Mouse (Mus musculus): ENCODE data around the gene Krt19. TPM values are rescaled to one million over a fixed set of nuclear protein-coding genes. Genes with fewer than 3 reads are reported as not detected.

Gene Krt19
- total RNA-seq, 2 experiments from 2014 or later = 0.64 to 1.0 TPM

DNA sequence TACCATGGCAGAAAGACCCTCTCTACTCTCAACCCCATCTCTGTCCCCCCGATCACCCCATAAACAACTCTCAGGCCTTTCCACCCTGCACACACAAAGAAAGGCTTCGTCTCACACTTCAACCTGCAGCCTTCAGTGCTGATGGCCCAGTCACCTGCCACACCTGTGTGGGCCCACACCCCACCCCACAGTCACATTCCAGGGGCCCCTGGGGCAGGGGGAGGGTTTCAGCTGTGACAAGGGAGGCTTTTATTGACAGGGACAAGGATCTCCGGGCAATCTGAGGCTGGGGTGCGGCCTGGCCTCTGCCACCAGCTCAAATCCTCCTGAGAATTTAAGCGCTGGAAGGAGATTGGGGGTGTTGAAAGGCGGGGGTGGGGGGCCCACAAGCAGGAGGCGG is 9.7 kb downstream of the Krt19 start:
- no peak for DNase-seq (ENCODE audit: low spot score in 2 of 2)

GRCm38 (mm10) chr11:100137693-100138092 is 10.8 kb downstream of the Krt19 start:
- DNase-seq (ENCODE audit: low spot score in 2 of 2) = peak in 1 of 2 experiments; percentile 22

- DNase-seq (ENCODE audit: low spot score in 2 of 2) = no peak
Measured at GRCm38 (mm10) chr11:100136559-100136958, 11.9 kb downstream of the Krt19 start.

GRCm38 (mm10) chr11:100135731-100136130 is 12.7 kb downstream of the Krt19 start, which contains the start of gene Krt15:
Gene Krt15, minus strand, starts transcription at chr11:100135928.
- DNase-seq (ENCODE audit: low spot score in 2 of 2) = no peak

DNA sequence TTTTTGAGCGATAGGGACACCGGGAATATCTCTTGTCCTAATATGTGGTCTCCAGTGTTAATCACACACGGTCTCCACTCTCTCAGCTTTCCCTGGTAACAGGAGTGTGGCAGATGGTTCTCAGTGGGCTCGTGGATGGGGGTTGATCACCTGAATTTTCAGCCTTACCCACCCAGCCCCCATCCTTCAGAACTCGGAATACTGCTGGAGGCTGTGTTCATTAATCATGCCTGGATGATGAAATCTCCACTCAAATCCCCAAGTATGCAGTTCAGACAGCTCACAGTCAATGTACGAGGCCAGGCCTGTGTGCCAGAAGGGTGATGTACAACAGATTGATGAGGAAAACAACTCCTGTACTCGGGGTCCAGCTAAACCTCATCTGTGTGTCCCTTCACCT is 23.6 kb downstream of the Krt19 start:
- no peak for DNase-seq (ENCODE audit: low spot score in 2 of 2)

DNA sequence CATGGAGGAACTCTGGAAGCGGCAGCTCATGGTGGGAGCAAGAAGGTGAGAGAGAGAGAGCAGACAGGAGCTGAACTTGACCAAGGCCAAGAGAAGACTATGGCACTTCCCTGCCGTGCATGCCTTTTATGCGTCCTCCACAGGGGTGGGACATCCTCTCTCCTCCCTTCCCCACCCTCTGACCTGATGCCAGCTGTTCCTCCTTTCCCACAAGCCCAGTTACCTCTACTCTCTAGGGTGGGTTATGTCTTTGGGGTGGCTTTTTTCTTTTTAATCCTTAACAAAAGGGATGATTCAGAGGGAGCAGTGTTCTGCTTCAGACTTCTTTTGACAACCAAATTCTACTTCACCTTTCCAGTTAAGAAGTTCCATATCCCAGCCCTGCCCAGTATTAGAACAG is 27.0 kb downstream of the Krt19 start, which contains the start of gene Krt13:
Krt13 (minus strand) TSS at position 101 of the 400 bp plus-strand sequence.
- DNase-seq (ENCODE audit: low spot score in 2 of 2) = no peak

- DNase-seq (ENCODE audit: low spot score in 2 of 2) = no peak
Measured at GRCm38 (mm10) chr11:100120331-100120730, 28.1 kb downstream of the Krt19 start.

GRCm38 (mm10) chr11:100113742-100114029 is 34.8 kb downstream of the Krt19 start:
- no peak for DNase-seq (ENCODE audit: low spot score in 2 of 2)

GRCm38 (mm10) chr11:100112935-100113741 is 35.3 kb downstream of the Krt19 start:
- DNase-seq (ENCODE audit: low spot score in 2 of 2) = no peak

DNA sequence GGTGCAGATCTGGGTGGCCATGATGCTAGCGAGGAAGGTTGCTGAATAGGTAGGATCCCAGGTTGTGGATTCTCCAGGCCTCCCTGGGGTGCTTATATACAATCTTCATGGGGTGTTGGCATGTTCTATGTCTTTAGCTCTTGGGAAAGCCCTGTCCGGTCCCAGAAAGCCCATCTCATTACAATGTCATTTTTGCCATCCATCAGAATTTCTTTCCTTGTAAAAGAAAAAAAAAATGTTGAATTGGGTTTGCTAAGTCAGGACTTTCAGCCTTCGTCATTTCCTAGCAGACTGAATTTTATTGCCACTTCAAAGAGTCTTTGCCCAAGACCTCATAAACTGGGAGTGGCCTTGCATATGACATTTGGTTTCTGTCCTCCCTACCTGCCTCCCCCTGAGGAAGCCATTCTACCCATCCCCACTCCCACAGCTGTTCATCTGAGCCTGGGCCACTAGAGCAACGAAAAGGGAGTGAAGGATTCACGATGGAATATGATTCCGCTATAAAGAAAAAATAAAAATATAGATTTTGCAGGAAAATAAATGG is 42.8 kb downstream of the Krt19 start, which contains the start of gene Krt36:
Krt36 (minus strand) TSS at position 51 of the 547 bp plus-strand sequence.
- no peak for DNase-seq (ENCODE audit: low spot score in 2 of 2)

GRCm38 (mm10) chr11:100102693-100103429 is 45.6 kb downstream of the Krt19 start:
- no peak for DNase-seq (ENCODE audit: low spot score in 2 of 2)

DNA sequence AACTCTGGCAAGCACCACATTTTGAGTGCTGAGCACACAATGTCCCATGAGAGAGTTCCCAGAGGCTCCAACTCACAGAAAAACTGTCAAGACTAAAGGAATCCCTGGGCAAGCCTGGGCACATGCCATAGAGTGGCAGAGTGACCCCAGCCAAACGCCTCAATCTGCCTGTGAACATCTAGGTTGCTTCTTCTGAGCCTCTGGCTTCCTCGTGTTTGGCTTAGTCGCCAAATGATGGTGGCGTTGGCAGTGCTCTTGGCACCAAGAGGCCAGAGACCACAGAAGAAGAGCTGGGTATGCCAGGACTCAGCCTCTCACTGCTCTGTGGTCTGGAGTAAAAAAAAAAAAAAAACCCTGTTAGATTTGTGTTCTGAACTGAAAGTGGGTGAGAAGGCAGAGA is 48.1 kb downstream of the Krt19 start:
- DNase-seq (ENCODE audit: low spot score in 2 of 2) = no peak

- no peak for DNase-seq (ENCODE audit: low spot score in 2 of 2)
Measured at GRCm38 (mm10) chr11:100097819-100098218, 50.6 kb downstream of the Krt19 start.

DNA sequence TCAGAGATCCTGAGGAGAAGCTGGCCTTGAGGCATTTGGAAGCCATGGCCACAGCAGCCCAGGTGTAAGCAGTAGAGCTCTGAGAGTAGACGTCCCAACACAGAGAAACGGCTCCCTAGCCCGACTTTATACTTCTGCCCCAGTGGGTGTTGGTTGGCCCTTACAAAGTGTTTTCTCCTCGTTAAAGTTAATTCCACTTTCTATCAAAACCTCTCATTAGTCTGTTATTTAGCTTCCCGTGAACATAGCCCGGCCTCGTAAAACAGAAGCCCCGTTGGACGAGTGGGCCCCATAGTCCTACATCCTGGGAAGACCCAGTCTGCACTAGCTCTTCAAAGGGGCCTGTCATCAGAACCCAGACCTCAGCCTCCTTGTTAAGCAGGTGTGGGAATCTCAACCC is 52.3 kb downstream of the Krt19 start, which contains the start of gene Krt35:
Krt35 (minus strand) TSS at position 101 of the 400 bp plus-strand sequence.
- DNase-seq (ENCODE audit: low spot score in 2 of 2) = no peak

Other genes with a start within 250 kb of the Krt19 start
- not detected for gene Krtap31-1, start 240.7 kb downstream of the Krt19 start, total RNA-seq (2021)
- not detected for gene Gm11565, start 233.9 kb downstream of the Krt19 start, total RNA-seq (2021)
- gene Krtap31-2, start 212.4 kb downstream of the Krt19 start, total RNA-seq (2021) = not detected
- not detected for gene Krtap9-5, start 200.2 kb downstream of the Krt19 start, total RNA-seq (2021)
- gene Krtap29-1, start 169.6 kb downstream of the Krt19 start, total RNA-seq (2021) = not detected
- gene Krtap16-1, start 162.1 kb downstream of the Krt19 start, total RNA-seq (2021) = not detected
- not detected for gene Krtap17-1, start 154.7 kb downstream of the Krt19 start, total RNA-seq (2021)
- not detected for gene Krt33a, start 132.5 kb downstream of the Krt19 start, total RNA-seq (2021)
- not detected for gene Krt33b, start 118.8 kb downstream of the Krt19 start, total RNA-seq (2021)
- gene Krt34, start 107.1 kb downstream of the Krt19 start, total RNA-seq (2021) = not detected
- gene Krt31, start 98.1 kb downstream of the Krt19 start, total RNA-seq (2021) = not detected
- not detected for gene Krt32, start 60.4 kb downstream of the Krt19 start, total RNA-seq (2021)
- not detected for gene Krt35, start 52.4 kb downstream of the Krt19 start, total RNA-seq (2021)
- gene Krt36, start 43.0 kb downstream of the Krt19 start, total RNA-seq (2021) = not detected
- not detected for gene Krt13, start 27.1 kb downstream of the Krt19 start, total RNA-seq (2021)
- gene Krt15, start 12.7 kb downstream of the Krt19 start, total RNA-seq (2021) = 1 to 10 TPM; 1.1 to 1.5 TPM
- gene Krt9, start 44.6 kb upstream of the Krt19 start, total RNA-seq (2021) = 1 to 10 TPM; 1.1 to 1.2 TPM
- gene Krt14, start 58.9 kb upstream of the Krt19 start, total RNA-seq (2021) = under 1 TPM in 1 of 2 experiments, not detected in 1; 0.43 TPM
- not detected for gene Krt16, start 100.2 kb upstream of the Krt19 start, total RNA-seq (2021)
- not detected for gene Krt17, start 112.4 kb upstream of the Krt19 start, total RNA-seq (2021)
- gene Krt42, start 121.2 kb upstream of the Krt19 start, total RNA-seq (2021) = not detected
- gene Eif1, start 171.2 kb upstream of the Krt19 start, total RNA-seq (2021) = 100 to 1,000 TPM; 648 to 674 TPM
- not detected for gene Gast, start 185.7 kb upstream of the Krt19 start, total RNA-seq (2021)
- 100 to 1,000 TPM; 124 to 125 TPM for gene Hap1, start 207.5 kb upstream of the Krt19 start, total RNA-seq (2021)
- gene Jup, start 249.1 kb upstream of the Krt19 start, total RNA-seq (2021) = 10 to 100 TPM; 46.2 to 51.1 TPM

Measured in layer of hippocampus, postnatal 10 days (tissue).